Mouse (Mus musculus): ENCODE data around the gene Myo5c.
"Not testable (repeated sequence)": the region's sequence is repeated elsewhere in the genome, so short reads cannot be mapped to it uniquely, and the experiment has no call there.

Gene Myo5c

GRCm38 (mm10) chr9:75244527-75244926, 12.7 kb downstream of the Myo5c start:
- no peak for DNase-seq (ENCODE audit: low spot score)

GRCm38 (mm10) chr9:75246080-75246930, 14.5 kb downstream of the Myo5c start:
- DNase-seq (ENCODE audit: low spot score) = no peak

GRCm38 (mm10) chr9:75247870-75248269, 16.1 kb downstream of the Myo5c start:
- no peak for DNase-seq (ENCODE audit: low spot score)

- DNase-seq (ENCODE audit: low spot score) = no peak
Observed at GRCm38 (mm10) chr9:75248359-75248758, 16.5 kb downstream of the Myo5c start.

DNA sequence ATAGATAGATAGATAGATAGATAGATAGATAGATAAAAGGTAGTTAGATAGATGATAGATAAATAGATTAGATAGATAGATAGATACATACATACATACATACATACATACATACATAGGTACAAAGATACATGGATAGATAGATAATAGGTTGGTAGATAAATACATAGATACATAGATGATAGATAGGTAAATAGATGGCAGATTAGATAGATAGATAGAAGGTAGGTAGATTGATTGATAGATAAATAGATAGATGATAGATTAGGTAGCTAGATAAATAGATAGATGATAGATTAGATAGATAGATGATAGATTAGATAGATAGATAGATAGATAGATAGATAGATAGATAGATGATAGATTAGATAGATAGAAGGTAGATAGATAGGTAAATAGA, 17.1 kb downstream of the Myo5c start:
- DNase-seq (ENCODE audit: low spot score) = no peak

DNA sequence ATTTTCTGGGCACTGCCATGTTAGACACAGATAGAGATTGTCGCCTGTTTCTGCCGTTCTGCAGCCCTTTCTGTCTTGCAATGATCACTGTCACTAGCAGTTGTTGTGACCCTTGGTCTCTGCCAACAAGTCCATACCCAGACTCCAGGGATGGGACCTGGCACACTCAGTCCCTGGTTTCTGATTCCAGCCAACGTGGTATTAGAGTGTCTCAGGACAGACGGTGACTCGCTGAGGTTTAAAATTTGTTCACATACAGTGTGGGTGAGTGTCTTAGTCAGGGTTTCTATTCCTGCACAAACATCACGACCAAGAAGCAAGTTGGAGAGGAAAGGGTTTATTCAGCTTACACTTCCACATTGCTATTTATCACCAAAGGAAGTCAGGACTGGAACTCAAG, 21.3 kb downstream of the Myo5c start:
- not testable (repeated sequence) for DNase-seq (ENCODE audit: low spot score)

- no peak for DNase-seq (ENCODE audit: low spot score)
Observed at GRCm38 (mm10) chr9:75253766-75254165, 21.9 kb downstream of the Myo5c start.

GRCm38 (mm10) chr9:75254196-75254955, 22.6 kb downstream of the Myo5c start:
- DNase-seq (ENCODE audit: low spot score) = no peak

DNA sequence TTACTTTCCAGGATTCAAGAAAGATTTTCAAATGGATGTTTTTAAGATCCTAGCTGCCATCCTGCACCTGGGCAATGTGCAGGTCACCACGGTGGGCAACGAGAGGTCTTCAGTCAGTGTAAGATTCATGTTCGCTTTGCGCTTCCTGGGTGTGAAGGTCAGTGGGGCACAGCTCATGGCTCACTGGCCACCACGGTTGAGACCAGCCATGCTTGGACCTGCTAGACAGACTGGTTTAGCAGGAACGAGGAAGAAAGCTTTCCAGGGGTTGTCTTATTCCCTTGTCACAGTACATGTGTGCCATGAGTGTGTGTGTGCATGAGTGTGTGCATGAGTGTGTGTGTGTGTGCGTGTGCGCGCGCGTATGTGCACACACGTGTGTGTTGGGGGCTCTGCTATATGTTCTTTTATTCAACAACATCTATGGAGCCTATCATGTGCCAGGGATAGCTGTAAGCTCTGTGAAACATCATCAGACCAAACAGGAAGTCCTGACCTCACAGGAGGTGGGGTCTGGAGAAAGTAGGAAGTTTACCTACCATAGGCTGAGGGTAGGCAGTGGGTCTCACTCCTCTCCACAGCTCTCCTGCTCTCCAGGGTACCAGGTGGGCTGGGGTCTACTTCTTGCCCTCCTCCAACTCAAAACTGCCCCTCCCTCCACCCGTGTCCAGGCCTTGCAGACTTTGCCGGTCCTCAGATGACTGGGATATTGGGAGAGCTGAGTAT, 24.2 kb downstream of the Myo5c start:
- no peak for DNase-seq (ENCODE audit: low spot score)

GRCm38 (mm10) chr9:75258792-75259191, 27.0 kb downstream of the Myo5c start:
- DNase-seq (ENCODE audit: low spot score) = no peak

GRCm38 (mm10) chr9:75259656-75260055, 27.8 kb downstream of the Myo5c start:
- no peak for DNase-seq (ENCODE audit: low spot score)

DNA sequence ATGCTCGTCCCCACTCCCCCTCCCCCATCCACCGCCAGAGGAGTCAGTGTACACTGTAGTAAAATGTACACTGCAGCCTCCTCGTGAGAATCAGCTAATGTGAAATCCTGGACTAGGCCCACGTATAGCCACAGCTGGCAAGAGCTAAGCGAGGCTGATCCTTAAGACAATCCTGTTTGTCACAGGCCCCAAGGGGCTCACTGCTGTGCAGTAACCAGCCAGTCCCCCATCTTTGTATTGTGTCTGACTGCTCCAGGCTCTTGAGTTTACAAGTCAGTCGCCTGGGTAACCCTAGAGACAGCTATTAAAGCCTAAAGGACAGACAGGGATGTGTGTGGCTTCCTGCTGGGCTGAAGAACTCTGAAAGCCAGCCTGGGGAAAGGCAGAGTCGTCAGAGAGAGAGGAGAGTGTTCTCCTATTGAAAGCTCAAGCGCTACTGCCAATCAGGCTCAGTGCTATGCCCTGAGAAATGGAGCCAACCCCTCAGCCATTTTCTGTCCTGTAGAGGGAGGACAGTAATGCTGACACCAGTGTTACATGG, 29.6 kb downstream of the Myo5c start:
- DNase-seq (ENCODE audit: low spot score) = no peak

- DNase-seq (ENCODE audit: low spot score) = no peak
Observed at GRCm38 (mm10) chr9:75262235-75262826, 30.5 kb downstream of the Myo5c start.

- DNase-seq (ENCODE audit: low spot score) = no peak
Observed at GRCm38 (mm10) chr9:75264008-75264718, 32.3 kb downstream of the Myo5c start.

- DNase-seq (ENCODE audit: low spot score) = no peak
Observed at GRCm38 (mm10) chr9:75267147-75267546, 35.3 kb downstream of the Myo5c start.

- no peak for DNase-seq (ENCODE audit: low spot score)
Observed at GRCm38 (mm10) chr9:75270382-75270781, 38.6 kb downstream of the Myo5c start.

DNA sequence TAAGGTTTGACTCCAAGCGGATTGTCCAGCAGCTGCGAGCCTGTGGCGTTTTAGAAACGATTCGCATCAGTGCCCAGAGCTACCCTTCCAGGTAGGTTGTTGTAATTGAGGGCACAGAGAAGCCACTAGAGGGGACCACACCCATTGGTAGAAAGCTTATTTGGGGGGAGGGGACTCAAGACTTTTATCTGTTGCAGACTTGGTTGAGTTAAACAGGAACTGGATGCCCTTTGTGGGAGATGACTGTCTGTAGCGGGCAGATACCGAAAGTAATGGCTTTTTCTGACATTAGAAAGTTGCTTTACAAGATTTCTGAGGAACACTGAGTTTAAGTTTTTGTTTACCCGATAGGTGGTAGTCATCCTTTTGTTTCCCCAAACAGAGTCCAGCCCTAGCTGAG, 39.7 kb downstream of the Myo5c start:
- DNase-seq (ENCODE audit: low spot score) = no peak

- DNase-seq (ENCODE audit: low spot score) = no peak
Observed at GRCm38 (mm10) chr9:75273646-75274045, 41.8 kb downstream of the Myo5c start.

DNA sequence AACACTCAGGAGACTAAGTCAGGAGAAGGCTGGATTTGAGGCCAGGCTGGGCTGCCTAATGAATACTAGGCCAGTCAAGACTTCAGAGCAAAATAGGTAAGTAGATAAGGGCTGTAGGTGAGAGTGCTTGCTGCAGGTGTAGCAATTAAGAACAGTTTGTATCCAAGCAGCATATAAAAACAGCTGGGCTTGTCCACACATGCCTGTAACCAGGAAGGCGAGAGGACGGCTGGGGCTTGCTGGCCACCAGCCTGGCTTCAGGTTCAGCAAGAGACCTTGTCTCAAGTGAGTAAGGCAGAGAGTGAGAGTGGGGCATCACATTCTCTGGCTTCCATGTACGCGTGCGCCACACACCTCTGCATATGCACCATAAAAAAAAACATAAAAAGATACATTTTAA, 42.7 kb downstream of the Myo5c start:
- no peak for DNase-seq (ENCODE audit: low spot score)

GRCm38 (mm10) chr9:75275051-75275450, 43.2 kb downstream of the Myo5c start:
- DNase-seq (ENCODE audit: low spot score) = no peak

DNA sequence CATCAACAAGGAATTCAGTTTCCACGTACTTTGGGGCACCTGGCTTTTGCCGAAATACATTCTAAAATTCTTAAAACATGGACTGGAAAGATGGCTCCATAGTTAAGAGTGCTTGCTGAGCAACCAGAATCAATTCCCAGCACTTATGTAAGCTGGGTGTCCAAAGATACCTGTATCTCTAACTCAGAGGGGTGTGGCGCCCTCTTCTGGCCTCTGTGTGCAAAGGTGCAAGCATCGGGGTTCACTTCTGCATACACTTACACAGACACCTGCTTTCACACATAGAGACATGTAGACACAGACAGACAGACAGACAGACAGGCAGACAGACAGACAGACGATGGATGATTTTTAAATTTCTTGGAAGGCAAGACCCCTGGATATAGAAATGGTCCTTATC, 49.0 kb downstream of the Myo5c start:
- no peak for DNase-seq (ENCODE audit: low spot score)

Data from layer of hippocampus, adult 9-10 months (tissue).